Mouse (Mus musculus): Measurements from ENCODE around the gene Psmd5.

Psmd5 gene

DNA sequence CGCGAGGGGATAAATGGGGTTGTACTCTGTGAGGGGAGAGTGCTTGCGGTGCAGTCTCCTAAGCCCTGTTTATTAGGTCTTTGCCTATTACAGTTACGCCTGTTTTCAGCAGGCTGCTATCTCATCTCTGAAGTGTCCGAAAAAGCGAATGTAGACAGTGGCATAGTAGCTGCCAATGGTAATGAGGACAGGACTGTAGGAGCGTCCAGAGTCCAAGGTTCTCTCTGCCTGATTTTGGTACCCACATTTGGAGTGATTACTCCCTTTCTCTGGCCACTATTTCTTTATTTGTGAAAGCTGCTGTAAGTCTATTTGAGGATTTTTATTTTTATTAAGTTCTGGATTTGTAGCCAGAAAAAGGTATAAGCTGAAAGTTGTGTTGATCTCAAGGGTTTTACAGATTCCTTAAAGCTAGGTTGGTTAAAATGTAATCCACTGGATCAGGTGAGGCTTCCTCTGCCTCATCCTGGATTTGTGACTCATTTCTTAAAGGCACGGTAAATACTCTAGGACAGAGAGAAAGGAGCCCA lies at the start of gene Psmd5:
Gene Psmd5 (minus strand): TSS at position 153 of the 530 bp plus-strand sequence.
- no peak for DNase-seq

- no peak for DNase-seq
These were observed 48.0 kb upstream of the Psmd5 start for GRCm38 (mm10) chr2:34922729-34923128.

DNA sequence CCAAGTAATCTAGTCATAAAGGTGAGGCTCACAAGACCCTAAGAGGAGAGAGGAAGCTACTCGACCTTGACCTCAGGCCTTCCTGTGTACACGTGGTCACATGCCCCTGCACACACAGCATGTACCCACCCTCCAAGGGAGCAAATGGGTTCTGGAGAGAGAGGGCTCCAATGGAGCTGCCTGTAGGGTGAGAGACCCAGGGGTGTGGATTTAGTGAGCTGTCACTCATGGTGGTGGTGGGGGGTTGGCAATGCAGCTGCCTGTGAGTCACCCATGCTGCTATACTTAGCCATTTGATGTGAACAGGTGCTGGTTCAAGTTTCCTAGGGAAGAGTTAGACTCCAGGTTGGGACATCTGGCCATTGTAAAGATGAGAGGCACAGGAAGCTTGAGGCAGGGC lies 45.4 kb upstream of the Psmd5 start:
- no peak for DNase-seq

- no peak for DNase-seq
These were observed 40.3 kb upstream of the Psmd5 start for GRCm38 (mm10) chr2:34915103-34915502.

GRCm38 (mm10) chr2:34914823-34915082 lies 40.0 kb upstream of the Psmd5 start:
- no peak for DNase-seq

DNA sequence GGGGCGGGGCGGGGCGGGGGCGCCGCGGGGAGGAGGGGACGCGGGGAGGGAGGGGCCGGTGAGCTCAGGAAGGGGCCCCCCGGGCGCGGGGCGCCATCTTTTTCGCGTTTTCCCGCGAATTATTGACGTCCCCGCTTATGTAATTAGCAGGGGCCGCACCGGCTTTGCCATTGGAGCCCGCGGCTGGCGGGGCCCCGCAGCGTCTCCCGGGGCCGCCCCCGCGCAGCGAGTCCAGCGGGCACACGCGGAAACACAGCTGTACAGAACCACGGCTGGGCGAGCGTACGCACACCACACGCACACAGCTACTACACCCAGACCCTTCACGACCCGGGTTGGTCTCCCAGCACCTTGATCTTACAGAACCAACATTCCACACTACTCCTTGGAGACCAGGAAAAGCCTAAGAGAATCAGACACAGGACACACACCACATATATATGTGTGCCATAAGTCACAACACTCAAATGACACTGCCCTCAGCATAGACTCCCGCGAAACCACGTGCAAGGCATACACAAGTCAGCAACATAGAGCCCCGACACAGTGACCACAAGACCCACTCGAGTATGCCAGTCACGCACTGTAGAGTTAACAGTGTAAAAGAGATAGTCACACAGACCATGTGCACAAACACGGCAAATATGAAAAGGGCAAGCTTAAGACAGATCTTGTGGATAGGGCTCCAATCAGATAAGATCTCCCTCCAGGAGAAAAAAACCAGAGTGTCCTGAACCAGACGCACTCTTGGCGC lies 39.5 kb upstream of the Psmd5 start:
- DNase-seq = no peak

- DNase-seq = no peak
These were observed 38.7 kb upstream of the Psmd5 start, which contains the start of gene Phf19 for GRCm38 (mm10) chr2:34913218-34914068. TSS of gene Phf19 (minus strand) at chr2:34914026.

GRCm38 (mm10) chr2:34912613-34913012 lies 37.8 kb upstream of the Psmd5 start:
- no peak for DNase-seq

DNA sequence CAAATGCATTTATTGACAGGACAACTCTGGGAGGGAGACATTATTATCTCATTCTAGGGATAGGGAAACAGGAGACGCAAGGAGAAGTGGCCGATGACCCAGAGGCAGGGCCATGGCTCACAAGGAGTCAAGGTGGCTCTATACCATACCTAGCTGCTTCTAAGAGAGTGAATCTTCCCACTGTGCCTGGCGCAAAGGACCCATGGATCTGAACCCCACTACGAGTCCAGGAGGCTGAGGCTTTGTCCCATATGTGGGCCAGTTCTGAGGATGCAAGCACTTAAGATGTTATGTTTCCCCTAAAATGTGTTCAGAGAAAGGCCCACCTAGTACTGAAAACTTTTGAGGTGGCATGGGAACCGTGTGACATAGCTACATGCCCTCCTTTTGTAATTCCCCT lies 37.1 kb upstream of the Psmd5 start:
- no peak for DNase-seq

GRCm38 (mm10) chr2:34909719-34910118 lies 35.0 kb upstream of the Psmd5 start:
- no peak for DNase-seq

GRCm38 (mm10) chr2:34906861-34907604 lies 32.3 kb upstream of the Psmd5 start:
- peak; percentile 54 for DNase-seq

GRCm38 (mm10) chr2:34906426-34906825 lies 31.7 kb upstream of the Psmd5 start:
- DNase-seq = peak; percentile 36

GRCm38 (mm10) chr2:34904849-34905542 lies 30.2 kb upstream of the Psmd5 start:
- peak; percentile 99 for DNase-seq

DNA sequence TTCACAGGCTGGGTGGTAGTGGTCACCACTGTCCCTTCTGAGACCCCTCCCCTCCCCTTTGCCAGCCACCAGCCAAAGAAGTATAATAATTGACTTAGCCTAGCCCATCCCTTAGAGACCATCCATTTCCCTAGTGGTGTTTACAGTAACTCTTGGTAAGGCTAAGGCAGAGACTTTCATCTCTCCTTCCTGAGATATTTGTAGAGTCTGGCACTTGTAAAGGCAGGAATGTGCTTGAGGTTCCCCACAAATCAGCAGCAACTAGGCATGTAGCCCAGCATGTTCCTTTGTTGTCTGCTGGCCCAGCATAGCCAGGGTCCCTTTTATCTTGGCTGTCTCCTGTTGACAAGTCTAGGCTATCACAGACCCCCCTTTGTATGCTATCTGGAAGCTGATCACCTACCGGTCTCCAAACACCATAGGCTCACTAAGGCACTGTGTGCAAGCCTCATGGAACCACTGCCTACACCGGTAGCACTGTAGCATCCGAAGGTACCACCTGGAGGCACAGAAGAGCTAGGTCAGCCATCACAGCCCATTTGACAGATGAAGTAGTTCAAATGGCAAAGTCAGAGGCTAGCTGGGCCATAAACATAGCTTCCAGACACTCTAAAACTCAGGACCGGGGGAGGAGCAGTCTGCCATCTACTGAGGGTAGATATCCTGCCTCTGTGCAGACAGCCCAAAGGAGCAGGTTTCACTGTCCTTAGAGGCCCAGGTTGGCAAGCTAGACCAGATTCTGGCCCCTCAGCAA lies 29.1 kb upstream of the Psmd5 start:
- peak; percentile 54 for DNase-seq

DNA sequence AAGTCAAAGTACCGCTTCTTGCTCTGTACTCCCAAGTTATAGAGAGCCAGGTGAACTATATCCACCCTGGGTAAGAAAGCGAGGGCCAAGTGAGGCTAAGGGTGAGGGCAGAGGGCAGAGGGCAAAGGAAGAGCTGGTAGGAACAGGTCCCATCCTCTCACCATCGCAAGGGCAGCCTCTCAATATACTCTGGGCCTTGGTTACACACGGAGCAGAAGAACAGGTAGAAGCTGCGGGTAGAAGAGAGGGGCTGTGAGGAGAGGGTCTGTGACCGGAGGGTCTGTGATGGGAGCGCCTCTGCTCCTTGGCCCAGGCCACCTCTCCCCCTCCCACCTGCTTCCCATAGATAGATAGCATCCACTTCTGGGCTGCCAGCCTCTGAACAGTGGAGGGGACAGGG lies 28.4 kb upstream of the Psmd5 start:
- DNase-seq = peak; percentile 38

DNA sequence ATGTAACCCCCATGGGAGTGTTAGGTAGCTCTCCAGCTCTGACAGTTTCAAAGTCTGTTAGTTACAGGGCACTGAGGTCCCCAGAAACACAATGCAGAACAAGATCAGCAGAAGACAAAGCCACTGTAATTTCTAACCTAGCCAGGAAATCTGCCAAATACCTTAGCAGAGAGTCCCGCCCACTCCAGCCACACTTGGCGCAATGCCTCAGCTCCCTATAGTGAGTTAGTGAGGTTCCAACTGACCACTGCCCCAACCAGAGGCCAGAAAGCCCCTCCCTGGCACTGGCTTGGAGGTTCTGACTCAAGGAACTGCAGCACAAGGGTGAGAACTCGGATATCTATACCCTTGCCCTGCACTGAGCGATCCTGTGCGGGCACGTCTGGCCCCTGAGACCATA lies 28.0 kb upstream of the Psmd5 start:
- DNase-seq = peak; percentile 35

GRCm38 (mm10) chr2:34901726-34902125 lies 27.0 kb upstream of the Psmd5 start:
- DNase-seq = peak; percentile 31

- peak; percentile 14 for DNase-seq
These were observed 25.6 kb upstream of the Psmd5 start for GRCm38 (mm10) chr2:34900412-34900811.

GRCm38 (mm10) chr2:34899682-34900081 lies 24.9 kb upstream of the Psmd5 start:
- peak; percentile 18 for DNase-seq

DNA sequence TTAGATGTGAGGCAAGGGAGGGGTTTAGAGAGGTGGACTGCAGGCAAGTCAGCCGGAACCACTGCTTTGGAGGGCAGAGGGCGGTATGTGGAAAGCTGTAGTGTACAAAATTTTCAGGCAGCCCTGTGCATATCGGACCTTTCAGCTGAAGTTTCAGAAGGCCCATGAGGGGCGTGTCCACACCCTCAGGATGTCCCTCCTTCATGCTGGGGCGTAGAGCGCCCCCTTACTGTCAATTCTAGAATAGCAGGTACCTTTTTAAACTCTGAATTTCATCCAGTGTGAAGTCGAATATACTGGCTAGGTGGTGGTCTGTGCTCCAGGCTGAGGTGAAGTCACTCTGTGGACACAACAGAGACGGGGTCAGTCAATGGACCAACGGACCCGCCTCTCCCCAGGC lies 23.1 kb upstream of the Psmd5 start:
- peak; percentile 51 for DNase-seq

DNA sequence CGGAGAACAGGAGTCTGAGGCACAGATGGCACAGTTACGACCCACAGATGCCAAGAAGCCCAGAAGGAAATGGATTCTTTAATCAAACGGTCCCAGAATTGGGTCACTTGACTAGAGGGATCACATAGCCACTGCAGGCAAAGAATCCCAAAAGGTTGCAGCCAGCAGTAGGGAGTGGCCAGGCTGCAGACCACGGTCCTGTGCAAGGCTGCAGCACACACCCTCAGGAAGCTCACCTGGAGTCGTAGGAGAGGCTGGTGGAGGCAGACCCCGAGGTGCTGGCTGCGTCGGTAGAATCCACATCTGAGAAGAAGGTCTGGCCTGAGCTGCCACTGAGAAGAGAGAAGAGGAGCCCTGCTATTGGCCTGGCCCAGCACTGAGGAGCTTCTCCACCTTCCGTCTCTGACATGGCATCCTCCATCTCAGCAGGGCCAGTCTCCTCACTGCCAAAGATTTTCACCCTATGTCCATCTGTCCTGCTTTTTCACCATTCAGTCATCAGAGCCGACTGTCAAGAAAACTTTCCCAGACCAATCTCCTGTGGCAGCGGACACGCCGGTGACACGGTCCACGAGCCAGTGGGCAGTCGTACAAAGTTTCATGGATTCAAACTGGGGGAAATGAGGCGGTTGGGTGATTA lies 22.2 kb upstream of the Psmd5 start:
- peak; percentile 67 for DNase-seq

All from cerebellum, adult 9-10 months (tissue).